Mouse (Mus musculus) E14TG2a.4 (cell line): Measurements from ENCODE around the gene Prpf39.

Experiments used
- CTCF ChIP-seq: conservative IDR thresholded peaks from 2 replicates; pipeline ENCODE4 v1.5.1; 2014; ENCODE audit warnings: low read length
- NANOG ChIP-seq: IDR thresholded peaks from 2 replicates; pipeline ENCODE4 v1.6.1; 2014; ENCODE audit warnings: borderline replicate concordance, low read length, mixed read lengths

GRCm38 (mm10) chr12:65065241-65065640 is 29.1 kb downstream of the Prpf39 start:
- TF ChIP-seq CTCF (no peak), NANOG (no peak)
